Mouse (Mus musculus) cortical plate, adult 2 months (tissue): Measurements from ENCODE around the gene Srpk2. TPM values are rescaled to one million over a fixed set of nuclear protein-coding genes. Genes with fewer than 3 reads are reported as not detected.
"Not testable (repeated sequence)": the region's sequence is repeated elsewhere in the genome, so short reads cannot be mapped to it uniquely, and the experiment has no call there.

ENCODE experiments used
- H3K27ac ChIP-seq: fragments of 200-500 bp; 2 replicates; pipeline ENCODE4 v1.5.1; 2012; ENCODE audit warnings: low read length, control low read depth, inconsistent platforms; ENCODE audit not compliant: insufficient read depth
- H3K4me1 ChIP-seq: fragments of 200-500 bp; 2 replicates; pipeline ENCODE4 v1.6.1; 2011; ENCODE audit warnings: low read length; ENCODE audit not compliant: control insufficient read depth, insufficient read depth
- H3K4me3 ChIP-seq: fragments of 200-500 bp; 2 replicates; pipeline ENCODE4 v1.5.1; 2011; ENCODE audit warnings: mild to moderate bottlenecking, low read length, control low read depth; ENCODE audit not compliant: insufficient read depth
- CTCF ChIP-seq: fragments of 200-500 bp; IDR thresholded peaks from 2 replicates; pipeline ENCODE4 v1.5.1; 2011; ENCODE audit warnings: mild to moderate bottlenecking, control low read depth, low read length; ENCODE audit not compliant: insufficient read depth; ENCODE audit errors: extremely low read depth
- POLR2A ChIP-seq: fragments of 200-500 bp; IDR thresholded peaks from 2 replicates; pipeline ENCODE4 v1.6.1; 2011; ENCODE audit warnings: mild to moderate bottlenecking, low read length, control low read depth; ENCODE audit not compliant: insufficient read depth; ENCODE audit errors: extremely low read depth
- polyA plus RNA-seq: library from polyadenylated mRNA; depleted of rRNA; stranded (reverse); fragments of >200 nt; gene quantifications from 2 replicates; pipeline ENCODE4 v1.2.3, GENCODE M21; 2012; rRNA removed

Gene Srpk2
- polyA plus RNA-seq, 1 experiment: 91.5 TPM

GRCm38 (mm10) chr5:23496396-23496795 is 188.0 kb downstream of the Srpk2 start:
- TF ChIP-seq POLR2A (no peak), CTCF (no peak)
- H3K4me3 ChIP-seq: no peak overlapping the region
- no peak overlapping the region for H3K27ac ChIP-seq
- peaks cover under 1% of the 10 kb centered on the region; the same call in 1 of the 2 replicates for H3K4me1 ChIP-seq

GRCm38 (mm10) chr5:23490797-23491196 is 193.6 kb downstream of the Srpk2 start:
- Histone ChIP-seq H3K4me3 (no peak overlapping the region), H3K27ac (no peak overlapping the region), H3K4me1 (peaks cover 2% of the 10 kb centered on the region; the same call in 1 of the 2 replicates)
- TF ChIP-seq POLR2A (no peak), CTCF (peak; percentile 54)

- Histone ChIP-seq H3K27ac (no peak overlapping the region), H3K4me1 (peaks cover 2% of the 10 kb centered on the region; the same call in 1 of the 2 replicates)
- TF ChIP-seq CTCF (no peak), POLR2A (no peak)
These were observed 195.2 kb downstream of the Srpk2 start for GRCm38 (mm10) chr5:23489231-23489630.

GRCm38 (mm10) chr5:23483811-23484210 is 200.6 kb downstream of the Srpk2 start:
- no peak overlapping the region for H3K27ac ChIP-seq
- no peak overlapping the region for H3K4me3 ChIP-seq
- no peak for TF ChIP-seq CTCF
- no peak for TF ChIP-seq POLR2A
- H3K4me1 ChIP-seq: no peaks in the 10 kb centered on the region; the same call in 1 of the 2 replicates

More at GRCm38 (mm10) chr5:23489231-23489630, 195.2 kb downstream of the Srpk2 start:
- no peak overlapping the region for H3K4me3 ChIP-seq

- TF ChIP-seq POLR2A (no peak), CTCF (no peak)
- Histone ChIP-seq H3K4me3 (no peak overlapping the region), H3K27ac (no peak overlapping the region), H3K4me1 (no peaks in the 10 kb centered on the region)
These were observed 211.1 kb downstream of the Srpk2 start for GRCm38 (mm10) chr5:23473098-23473873.

GRCm38 (mm10) chr5:23466546-23466945 is 217.9 kb downstream of the Srpk2 start:
- Histone ChIP-seq H3K4me1 (peaks cover 1% of the 10 kb centered on the region; the same call in 1 of the 2 replicates), H3K4me3 (no peak overlapping the region)
- TF ChIP-seq CTCF (no peak), POLR2A (no peak)

GRCm38 (mm10) chr5:23464743-23465142 is 219.7 kb downstream of the Srpk2 start:
- Histone ChIP-seq H3K4me3 (no peak overlapping the region), H3K4me1 (peaks cover 1% of the 10 kb centered on the region; the same call in 1 of the 2 replicates), H3K27ac (no peak overlapping the region)
- TF ChIP-seq CTCF (no peak), POLR2A (no peak)

More at GRCm38 (mm10) chr5:23466546-23466945, 217.9 kb downstream of the Srpk2 start:
- H3K27ac ChIP-seq: no peak overlapping the region

- TF ChIP-seq POLR2A: no peak
- no peak for TF ChIP-seq CTCF
- Histone ChIP-seq H3K4me1 (peaks cover 1% of the 10 kb centered on the region; the same call in 1 of the 2 replicates), H3K27ac (no peak overlapping the region), H3K4me3 (no peak overlapping the region)
These were observed 220.2 kb downstream of the Srpk2 start for GRCm38 (mm10) chr5:23464247-23464646.

GRCm38 (mm10) chr5:23461688-23462087 is 222.7 kb downstream of the Srpk2 start:
- TF ChIP-seq POLR2A (no peak), CTCF (no peak)
- Histone ChIP-seq H3K4me1 (peaks cover 4% of the 10 kb centered on the region), H3K27ac (no peak overlapping the region), H3K4me3 (no peak overlapping the region)

- H3K4me3 ChIP-seq, H3K27ac ChIP-seq: not testable (repeated sequence)
These were observed 230.9 kb downstream of the Srpk2 start for GRCm38 (mm10) chr5:23453561-23453960.

More at GRCm38 (mm10) chr5:23453561-23453960, 230.9 kb downstream of the Srpk2 start:
- not testable (repeated sequence) for H3K4me1 ChIP-seq

Other genes with a start within 250 kb of the Srpk2 start
- 17.8 and 19.3 TPM in 2 replicates for gene Pus7, start 99.1 kb upstream of the Srpk2 start, polyA plus RNA-seq
- gene Rint1, start 103.1 kb upstream of the Srpk2 start, polyA plus RNA-seq: 15.4 and 16.3 TPM in 2 replicates
- gene Tomm7, start 159.5 kb upstream of the Srpk2 start, polyA plus RNA-seq: 90.6 and 97.2 TPM in 2 replicates